Mouse (Mus musculus) bone marrow macrophage, adult 2 months (primary cell): ENCODE measurements around the gene Arid2.

Source experiments
- CTCF ChIP-seq: IDR thresholded peaks from 2 replicates; pipeline ENCODE4 v1.5.1; 2012; ENCODE audit warnings: low read depth, mild to moderate bottlenecking, low read length, moderate library complexity
- POLR2A ChIP-seq: IDR thresholded peaks from 2 replicates; pipeline ENCODE4 v1.6.1; 2012; ENCODE audit warnings: mild to moderate bottlenecking, low read depth, low read length, borderline replicate concordance

DNA sequence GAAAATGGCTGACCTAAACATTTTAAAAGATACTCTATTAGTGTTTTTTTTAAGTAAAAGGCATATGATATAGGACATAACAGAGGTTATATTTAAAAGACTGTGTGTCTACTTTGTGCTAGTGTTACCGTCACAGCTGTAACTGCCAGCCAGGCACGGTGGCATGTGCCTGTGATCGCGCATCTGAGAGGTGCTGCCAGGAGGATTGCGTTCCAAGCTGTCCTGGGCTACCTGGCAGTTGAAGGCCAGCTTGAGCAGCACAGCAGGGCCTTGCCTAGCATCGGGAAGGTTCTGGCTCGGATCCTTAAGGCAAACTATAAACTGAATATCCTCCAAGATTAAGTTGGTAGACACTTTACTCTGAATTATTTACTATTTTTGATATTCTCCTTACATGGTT lies 90.4 kb downstream of the Arid2 start:
- TF ChIP-seq POLR2A (no peak), CTCF (no peak)
